Mouse (Mus musculus) CH12.LX (cell line): ENCODE data around the gene Tmem59l.

Experiments used
- CHD1 ChIP-seq: IDR thresholded peaks from 2 replicates; pipeline ENCODE4 v1.6.1; 2012; ENCODE audit warnings: low read depth, low read length, improper control_type of control experiment, inconsistent platforms
- HCFC1 ChIP-seq: IDR thresholded peaks from 2 replicates; pipeline ENCODE4 v1.6.1; 2012; ENCODE audit warnings: low read depth, mild to moderate bottlenecking, inconsistent platforms, low read length, improper control_type of control experiment
- UBTF ChIP-seq: IDR thresholded peaks from 2 replicates; pipeline ENCODE4 v1.6.1; 2012; ENCODE audit warnings: low read depth, mild to moderate bottlenecking, inconsistent platforms, low read length, improper control_type of control experiment, moderate library complexity
- USF1 ChIP-seq: IDR thresholded peaks from 2 replicates; pipeline ENCODE4 v1.6.1; 2014; ENCODE audit warnings: low read depth, mild to moderate bottlenecking, inconsistent platforms, low read length, improper control_type of control experiment

- no peak for TF ChIP-seq UBTF
- no peak for TF ChIP-seq USF1
- TF ChIP-seq HCFC1: no peak
- TF ChIP-seq CHD1: no peak
Measured at GRCm38 (mm10) chr8:70438423-70438822, 48.7 kb downstream of the Tmem59l start.
